Mouse (Mus musculus) MEL (cell line): ENCODE measurements around the gene Amz1.

Experiments
- CHD2 ChIP-seq: IDR thresholded peaks from 2 replicates; pipeline ENCODE4 v1.6.1; 2011; ENCODE audit warnings: low read length, improper control_type of control experiment
- CTCF ChIP-seq, 3 experiments: IDR thresholded peaks in 2 of 3; conservative IDR thresholded peaks in 1 of 3; 2 replicates each; pipeline ENCODE4 v1.5.1; 2011 to 2012; ENCODE audit warnings: low read length in 3 of 3, low read depth in 2 of 3, mild to moderate bottlenecking in 2 of 3, improper control_type of control experiment in 1 of 3, inconsistent platforms in 1 of 3, mixed read lengths in 1 of 3, moderate library complexity in 1 of 3; ENCODE audit not compliant: control insufficient read depth in 1 of 3, insufficient read depth in 1 of 3, poor library complexity in 1 of 3, severe bottlenecking in 1 of 3
- EP300 ChIP-seq, 2 experiments: IDR thresholded peaks; 2 replicates each; pipeline ENCODE4 v1.6.1; 2011; ENCODE audit warnings: improper control_type of control experiment in 2 of 2, low read length in 2 of 2, low read depth in 1 of 2, mild to moderate bottlenecking in 1 of 2
- GATA1 ChIP-seq: IDR thresholded peaks from 2 replicates; pipeline ENCODE4 v1.6.1; 2011; ENCODE audit warnings: low read depth, low read length, improper control_type of control experiment
- HCFC1 ChIP-seq: IDR thresholded peaks from 2 replicates; pipeline ENCODE4 v1.6.1; 2012; ENCODE audit warnings: low read depth, mild to moderate bottlenecking, inconsistent platforms, low read length, improper control_type of control experiment, moderate library complexity
- KAT2A ChIP-seq: conservative IDR thresholded peaks from 2 replicates; pipeline ENCODE4 v1.6.1; 2012; ENCODE audit warnings: low read depth, low read length, improper control_type of control experiment, inconsistent platforms
- POLR2A ChIP-seq, 2 experiments: IDR thresholded peaks; 2 replicates each; pipeline ENCODE4 v1.6.1; 2011 to 2012; ENCODE audit warnings: low read length in 2 of 2, mild to moderate bottlenecking in 2 of 2, control low read depth in 1 of 2, improper control_type of control experiment in 1 of 2, low read depth in 1 of 2, moderate library complexity in 1 of 2; ENCODE audit not compliant: control insufficient read depth in 1 of 2, insufficient read depth in 1 of 2, poor library complexity in 1 of 2
- RCOR1 ChIP-seq: IDR thresholded peaks from 2 replicates; pipeline ENCODE4 v1.6.1; 2012; ENCODE audit warnings: low read depth, mild to moderate bottlenecking, inconsistent platforms, low read length, improper control_type of control experiment
- UBTF ChIP-seq: IDR thresholded peaks from 2 replicates; pipeline ENCODE4 v1.6.1; 2012; ENCODE audit warnings: low read depth, mild to moderate bottlenecking, inconsistent platforms, low read length, improper control_type of control experiment, moderate library complexity, borderline replicate concordance; ENCODE audit not compliant: insufficient read depth
- USF1 ChIP-seq: IDR thresholded peaks from 2 replicates; pipeline ENCODE4 v1.6.1; 2014; ENCODE audit warnings: low read depth, mild to moderate bottlenecking, inconsistent platforms, low read length, improper control_type of control experiment, moderate library complexity
- ZC3H11A ChIP-seq: IDR thresholded peaks from 2 replicates; pipeline ENCODE4 v1.6.1; 2012; ENCODE audit warnings: low read depth, mild to moderate bottlenecking, inconsistent platforms, low read length, improper control_type of control experiment
- ZMIZ1 ChIP-seq: IDR thresholded peaks from 2 replicates; pipeline ENCODE4 v1.6.1; 2012; ENCODE audit warnings: low read depth, mild to moderate bottlenecking, inconsistent platforms, low read length, improper control_type of control experiment, moderate library complexity

DNA sequence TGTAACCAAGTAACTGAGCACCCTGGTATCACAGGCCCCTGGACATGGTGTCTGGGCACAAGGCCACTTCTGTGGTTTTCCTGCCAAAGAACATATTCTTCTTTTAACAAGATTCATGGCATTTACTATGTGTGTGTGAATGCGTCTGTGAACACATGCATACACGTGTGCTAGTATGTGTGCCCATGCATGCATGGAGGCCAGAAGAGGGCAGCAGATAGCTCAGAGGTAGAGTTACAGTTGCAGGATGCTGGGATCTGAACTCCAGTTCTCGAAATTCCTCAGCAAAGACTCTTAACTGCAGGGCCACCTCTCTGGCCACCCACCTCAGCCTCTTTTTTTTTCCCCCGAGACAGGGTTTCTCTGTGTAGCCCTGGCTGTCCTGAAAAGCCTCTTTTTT lies 59.6 kb downstream of the Amz1 start:
- TF ChIP-seq CTCF (IDR thresholded peaks at IDR 0.05 in 2 of 3, conservative IDR thresholded peaks at IDR 0.05 in 1 of 3; ENCODE audit: control insufficient read depth in 1 of 3, insufficient read depth in 1 of 3, low read depth in 2 of 3, low read length in 3 of 3, poor library complexity in 1 of 3, severe bottlenecking in 1 of 3) (peak; percentile 25 to 47 (median 30); a peak in 5 of 6 replicates), ZMIZ1 (no peak), KAT2A (no peak), HCFC1 (no peak), POLR2A (IDR thresholded peaks at IDR 0.05; ENCODE audit: control insufficient read depth in 1 of 2, insufficient read depth in 1 of 2, low read depth in 1 of 2, low read length in 2 of 2, poor library complexity in 1 of 2) (no peak), ZC3H11A (no peak), EP300 (IDR thresholded peaks at IDR 0.05; ENCODE audit: low read depth in 1 of 2, low read length in 2 of 2) (no peak), UBTF (no peak), RCOR1 (no peak), CHD2 (no peak), GATA1 (no peak), USF1 (no peak)
